13 mouse cellular contexts compared by ENCODE assay signal in genomic region chr6:88683380-88684053, GRCm38 (mm10). TPM values are rescaled to one million over a fixed set of nuclear protein-coding genes. Genes with fewer than 3 reads are reported as not detected.
A peak's percentile ranks its signal among the peaks of the same experiment; 100 is the strongest.
DNase-seq lines count a peak whose midpoint lies in the region; ATAC-seq lines count a peak whose summit lies in the region.
"Had no signal": no experiment of that assay in that cellular context is flagged by ENCODE, and none has a peak within 500 bp of the region (broad histone marks: within the 10 kb centered on the region; RNA-seq: fewer than 3 reads in every experiment).

No protein-coding gene starts in this region.

- no peaks in the 10 kb centered on the region for H3K9me3 ChIP-seq in hindbrain, embryonic 13.5 days
- H3K9me3 ChIP-seq in hindbrain, embryonic 12.5 days (replicated peaks) = no peaks in the 10 kb centered on the region; the same call in 1 of the 2 replicates
- no peaks in the 10 kb centered on the region for H3K9me3 ChIP-seq in neural tube, embryonic 13.5 days
- no peaks in the 10 kb centered on the region for H3K9me3 ChIP-seq in intestine, embryonic 16.5 days (ENCODE audit: control insufficient read depth, low read length)
- no peaks in the 10 kb centered on the region for H3K9me3 ChIP-seq in liver, embryonic 12.5 days (replicated peaks)
- H3K9me3 ChIP-seq: embryonic facial prominence, embryonic 13.5 days had no signal

- DNase-seq in neural tube, embryonic 10.5 days (ENCODE audit: extremely low spot score, low spot score) = no peak
- DNase-seq in adrenal gland, postnatal 4 days (ENCODE audit: low spot score in 2 of 2) = no peak
- DNase-seq: adrenal gland, postnatal 14 days; kidney, postnatal 10 days; thymus, postnatal 25 days had no signal

- ATAC-seq in hindbrain, embryonic 13.5 days (ENCODE audit: low FRiP score) = 0 out of 2 replicates have a peak, but pooled peaks have one; percentile 24
- ATAC-seq in hindbrain, embryonic 12.5 days (ENCODE audit: low FRiP score) = no peak
- no peak for ATAC-seq in neural tube, embryonic 13.5 days (ENCODE audit: low read depth)
- no peak for ATAC-seq in intestine, embryonic 16.5 days
- no peak for ATAC-seq in liver, embryonic 12.5 days

- 40% methylated on average over 7 of the region's 7 CpGs for WGBS in hindbrain, embryonic 13.5 days
- WGBS in hindbrain, embryonic 12.5 days = 54% methylated on average over 7 of the region's 7 CpGs
- 29% methylated on average over 7 of the region's 7 CpGs for WGBS in neural tube, embryonic 13.5 days
- WGBS in intestine, embryonic 16.5 days = 38% methylated on average over 7 of the region's 7 CpGs
- 67% methylated on average over 7 of the region's 7 CpGs for WGBS in liver, embryonic 12.5 days (ENCODE audit: insufficient replicate concordance)

- no peak overlapping the region for H3K4me3 ChIP-seq in hindbrain, embryonic 13.5 days
- no peak overlapping the region for H3K4me3 ChIP-seq in hindbrain, embryonic 12.5 days
- no peak overlapping the region for H3K4me3 ChIP-seq in neural tube, embryonic 13.5 days
- H3K4me3 ChIP-seq in intestine, embryonic 16.5 days (ENCODE audit: low read length) = no peak overlapping the region
- H3K4me3 ChIP-seq in liver, embryonic 12.5 days = no peak overlapping the region
- H3K4me3 ChIP-seq: embryonic facial prominence, embryonic 13.5 days; myocyte had no signal

- H3K9ac ChIP-seq in hindbrain, embryonic 13.5 days = no peak overlapping the region
- no peak overlapping the region for H3K9ac ChIP-seq in hindbrain, embryonic 12.5 days
- no peak overlapping the region for H3K9ac ChIP-seq in neural tube, embryonic 13.5 days
- no peak overlapping the region for H3K9ac ChIP-seq in intestine, embryonic 16.5 days (ENCODE audit: low read depth, low read length)
- no peak overlapping the region for H3K9ac ChIP-seq in liver, embryonic 12.5 days
- H3K9ac ChIP-seq: embryonic facial prominence, embryonic 13.5 days; liver, embryonic 14.5 days had no signal

- peaks cover 10% of the 10 kb centered on the region for H3K4me1 ChIP-seq in hindbrain, embryonic 13.5 days (replicated peaks)
- 0 out of 2 replicates have a peak, but pooled peaks cover 6% of the 10 kb centered on the region for H3K4me1 ChIP-seq in hindbrain, embryonic 12.5 days
- peaks cover 13% of the 10 kb centered on the region for H3K4me1 ChIP-seq in neural tube, embryonic 13.5 days (replicated peaks)
- peaks cover 18% of the 10 kb centered on the region for H3K4me1 ChIP-seq in intestine, embryonic 16.5 days (ENCODE audit: control insufficient read depth, insufficient read depth, low read length)
- H3K4me1 ChIP-seq in liver, embryonic 12.5 days = no peaks in the 10 kb centered on the region
- H3K4me1 ChIP-seq: embryonic facial prominence, embryonic 13.5 days had no signal

- no peaks in the 10 kb centered on the region for H3K27me3 ChIP-seq in hindbrain, embryonic 13.5 days
- H3K27me3 ChIP-seq in hindbrain, embryonic 12.5 days = no peaks in the 10 kb centered on the region
- H3K27me3 ChIP-seq in neural tube, embryonic 13.5 days = no peaks in the 10 kb centered on the region
- no peaks in the 10 kb centered on the region for H3K27me3 ChIP-seq in intestine, embryonic 16.5 days (replicated peaks; ENCODE audit: control insufficient read depth, insufficient read depth, low read length)
- peaks cover 17% of the 10 kb centered on the region; the same call in 1 of the 2 replicates for H3K27me3 ChIP-seq in liver, embryonic 12.5 days (replicated peaks)
- H3K27me3 ChIP-seq: embryonic facial prominence, embryonic 13.5 days had no signal

- peak overlapping the region; percentile 55 for H3K27ac ChIP-seq in hindbrain, embryonic 13.5 days
- H3K27ac ChIP-seq in hindbrain, embryonic 12.5 days = no peak overlapping the region; the same call in 1 of the 2 replicates
- H3K27ac ChIP-seq in neural tube, embryonic 13.5 days (replicated peaks) = peak overlapping the region; percentile 38; the same call in 1 of the 2 replicates
- H3K27ac ChIP-seq in intestine, embryonic 16.5 days (ENCODE audit: low read length) = 0 out of 2 replicates have a peak overlapping the region, but pooled peaks have one; percentile 43
- no peak overlapping the region for H3K27ac ChIP-seq in liver, embryonic 12.5 days
- H3K27ac ChIP-seq: embryonic facial prominence, embryonic 13.5 days; liver, embryonic 14.5 days had no signal

- H3K4me2 ChIP-seq in hindbrain, embryonic 13.5 days = no peak overlapping the region
- H3K4me2 ChIP-seq in hindbrain, embryonic 12.5 days (replicated peaks) = no peak overlapping the region
- H3K4me2 ChIP-seq in neural tube, embryonic 13.5 days = no peak overlapping the region
- H3K4me2 ChIP-seq in intestine, embryonic 16.5 days (ENCODE audit: low read depth, low read length) = no peak overlapping the region
- H3K4me2 ChIP-seq in liver, embryonic 12.5 days = no peak overlapping the region
- H3K4me2 ChIP-seq: embryonic facial prominence, embryonic 13.5 days had no signal

- no peaks in the 10 kb centered on the region for H3K36me3 ChIP-seq in hindbrain, embryonic 13.5 days
- H3K36me3 ChIP-seq in hindbrain, embryonic 12.5 days = no peaks in the 10 kb centered on the region
- H3K36me3 ChIP-seq in neural tube, embryonic 13.5 days = no peaks in the 10 kb centered on the region
- no peaks in the 10 kb centered on the region for H3K36me3 ChIP-seq in intestine, embryonic 16.5 days (ENCODE audit: control insufficient read depth, insufficient read depth, low read length)
- H3K36me3 ChIP-seq in liver, embryonic 12.5 days = no peaks in the 10 kb centered on the region
- H3K36me3 ChIP-seq: embryonic facial prominence, embryonic 13.5 days had no signal

RNA-seq across cellular contexts. Expression of gene Mgll, which starts 40.7 kb away (rescaled TPM):
- polyA plus RNA-seq in hindbrain, embryonic 13.5 days (2015; fragmentation: Nextera tagmentation; extraction: Ambion mirVana) = 19.7 and 21.3 TPM in 2 replicates
- polyA plus RNA-seq in hindbrain, embryonic 12.5 days (2016; fragmentation: Nextera tagmentation; extraction: Ambion mirVana) = 6.5 and 9.7 TPM in 2 replicates
- 30.9 and 32.0 TPM in 2 replicates for polyA plus RNA-seq in neural tube, embryonic 13.5 days (2015; fragmentation: Nextera tagmentation; extraction: Ambion mirVana)
- 73.3 and 82.8 TPM in 2 replicates for polyA plus RNA-seq in intestine, embryonic 16.5 days (2015; fragmentation: Nextera tagmentation; extraction: Ambion mirVana)
- polyA plus RNA-seq in liver, embryonic 12.5 days (2016; fragmentation: Nextera tagmentation; extraction: Ambion mirVana) = 46.4 and 47.7 TPM in 2 replicates
- total RNA-seq in adrenal gland, postnatal 4 days (2021) = 10 to 100 TPM; 83.6 to 88.1 TPM

RNA-seq across cellular contexts. Expression of gene Kbtbd12, which starts 45.8 kb away (rescaled TPM):
- polyA plus RNA-seq in hindbrain, embryonic 13.5 days (2015; fragmentation: Nextera tagmentation; extraction: Ambion mirVana) = 0.14 and 0.26 TPM in 2 replicates
- polyA plus RNA-seq in hindbrain, embryonic 12.5 days (2016; fragmentation: Nextera tagmentation; extraction: Ambion mirVana) = not detected in 2 replicates
- 0.47 TPM in 1 of 2 replicates, not detected in the other for polyA plus RNA-seq in neural tube, embryonic 13.5 days (2015; fragmentation: Nextera tagmentation; extraction: Ambion mirVana)
- polyA plus RNA-seq in intestine, embryonic 16.5 days (2015; fragmentation: Nextera tagmentation; extraction: Ambion mirVana) = 0.21 and 0.32 TPM in 2 replicates
- polyA plus RNA-seq in liver, embryonic 12.5 days (2016; fragmentation: Nextera tagmentation; extraction: Ambion mirVana) = 0.52 and 0.85 TPM in 2 replicates
- 1 to 10 TPM in 1 of 2 experiments, under 1 TPM in 1; 0.45 to 1.3 TPM for total RNA-seq in adrenal gland, postnatal 4 days (2021)

Comparison
In these comparisons a context has a peak if more than half of its experiments do, and no peak if none do; other contexts are left out.
1. H3K27ac ChIP-seq: peak in hindbrain, embryonic 13.5 days (single experiment), neural tube, embryonic 13.5 days (single experiment) and intestine, embryonic 16.5 days (single experiment); none in hindbrain, embryonic 12.5 days (single experiment) and liver, embryonic 12.5 days (single experiment).